ENCODE assay signal across 10 mouse cellular contexts in the genomic region with DNA sequence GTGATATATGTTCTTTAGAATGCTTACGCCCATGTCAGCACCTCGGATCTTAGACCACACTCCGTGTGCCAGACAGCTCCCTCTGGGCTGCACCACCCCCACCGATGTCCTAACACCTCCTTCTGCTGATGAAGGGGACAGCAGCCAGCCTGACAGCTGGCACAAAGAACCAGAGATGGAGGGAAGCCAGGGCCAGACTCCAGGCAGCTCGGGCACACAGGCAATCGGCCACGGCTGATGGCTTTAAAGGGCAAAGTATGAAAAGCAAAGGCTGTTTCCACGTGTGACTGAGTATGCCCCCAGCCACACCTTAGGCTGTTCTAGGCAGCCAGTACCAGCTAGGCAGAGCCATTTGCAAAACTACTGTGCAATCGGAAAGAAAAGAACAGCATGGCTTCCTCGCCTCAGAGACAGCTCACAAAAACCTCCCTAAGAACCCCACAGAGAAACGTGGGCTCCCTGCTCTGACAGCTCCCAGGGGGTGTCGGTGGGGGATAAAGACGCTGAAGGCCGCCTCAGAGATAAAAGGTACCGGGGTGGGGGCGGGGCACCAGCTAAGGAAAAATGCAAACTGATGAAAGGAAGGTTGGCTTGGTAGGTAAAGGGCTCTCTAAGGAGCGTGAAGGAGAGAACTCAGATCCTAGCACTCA. TPM values are rescaled to one million over a fixed set of nuclear protein-coding genes. Genes with fewer than 3 reads are reported as not detected.
A peak's percentile ranks its signal among the peaks of the same experiment; 100 is the strongest.
DNase-seq lines count a peak whose midpoint lies in the region; ATAC-seq lines count a peak whose summit lies in the region.
"Had no signal": no experiment of that assay in that cellular context is flagged by ENCODE, and none has a peak within 500 bp of the region (broad histone marks: within the 10 kb centered on the region; RNA-seq: fewer than 3 reads in every experiment).

No protein-coding gene starts in this region.

- H3K4me2 ChIP-seq in forebrain, embryonic 14.5 days (ENCODE audit: low read length) = peak overlapping the region; percentile 24
- H3K4me2 ChIP-seq: embryonic facial prominence, embryonic 12.5 days; lung, embryonic 14.5 days had no signal

- H3K4me1 ChIP-seq in forebrain, embryonic 14.5 days (ENCODE audit: control insufficient read depth, insufficient read depth, low read length) = peaks cover 43% of the 10 kb centered on the region

- no peaks in the 10 kb centered on the region for H3K9me3 ChIP-seq in forebrain, embryonic 14.5 days (replicated peaks; ENCODE audit: control insufficient read depth, low read length)
- H3K9me3 ChIP-seq: embryonic facial prominence, embryonic 12.5 days had no signal

- peak overlapping the region; percentile 79 for H3K27ac ChIP-seq in forebrain, embryonic 14.5 days (ENCODE audit: low read depth, low read length)
- H3K27ac ChIP-seq: embryonic facial prominence, embryonic 12.5 days had no signal

- DNase-seq in ovary, postnatal 14 days (ENCODE audit: low spot score) = peak; percentile 50
- DNase-seq in ovary, adult 18-20 months (ENCODE audit: low spot score) = no peak
- DNase-seq in forebrain, embryonic 14.5 days (ENCODE audit: low spot score) = peak; percentile 80
- DNase-seq in heart, postnatal 36 days = peak; percentile 58 to 73
- DNase-seq in kidney, postnatal 4 days = peak; percentile 59 to 76
- DNase-seq in lung, postnatal 36 days = peak; percentile 50
- no peak for DNase-seq in spleen, postnatal 14 days (ENCODE audit: low spot score in 2 of 2)
- DNase-seq in urinary bladder, postnatal 10 days (ENCODE audit: low spot score) = no peak
- DNase-seq: lung, embryonic 14.5 days had no signal

- 6% methylated on average over 17 of the region's 17 CpGs for WGBS in forebrain, embryonic 14.5 days

- no peak overlapping the region for H3K4me3 ChIP-seq in forebrain, embryonic 14.5 days (ENCODE audit: low read depth, low read length)
- H3K4me3 ChIP-seq: embryonic facial prominence, embryonic 12.5 days had no signal

- H3K27me3 ChIP-seq in forebrain, embryonic 14.5 days (replicated peaks; ENCODE audit: control insufficient read depth, insufficient read depth, low read length) = no peaks in the 10 kb centered on the region
- H3K27me3 ChIP-seq: embryonic facial prominence, embryonic 12.5 days had no signal

- 0 out of 2 replicates have a peak, but pooled peaks cover 4% of the 10 kb centered on the region for H3K36me3 ChIP-seq in forebrain, embryonic 14.5 days (ENCODE audit: control insufficient read depth, insufficient read depth, low read length)

- intact Hi-C loops in heart, postnatal 36 days (cut with DNase I) = no loop called here

- H3K9ac ChIP-seq in forebrain, embryonic 14.5 days (ENCODE audit: low read length) = peak overlapping the region; percentile 3; the same call in 1 of the 2 replicates
- H3K9ac ChIP-seq: embryonic facial prominence, embryonic 12.5 days; lung, embryonic 14.5 days had no signal

- peak; percentile 67 for ATAC-seq in forebrain, embryonic 14.5 days

RNA-seq across cellular contexts. Expression of gene Tbc1d16, which starts 8.4 kb away (rescaled TPM):
- 24.6 and 35.8 TPM in 2 replicates for polyA plus RNA-seq in forebrain, embryonic 14.5 days (2014; fragmentation: Nextera tagmentation; extraction: Ambion mirVana)
- 10 to 100 TPM; 57.7 to 67.8 TPM for total RNA-seq in heart, postnatal 36 days (2021)

RNA-seq across cellular contexts. Expression of gene Ccdc40, which starts 8.4 kb away (rescaled TPM):
- 11.0 and 12.5 TPM in 2 replicates for polyA plus RNA-seq in forebrain, embryonic 14.5 days (2014; fragmentation: Nextera tagmentation; extraction: Ambion mirVana)
- under 1 TPM in 1 of 2 experiments, not detected in 1; 0.38 TPM for total RNA-seq in heart, postnatal 36 days (2021)

RNA-seq across cellular contexts. Expression of gene Gaa, which starts 47.7 kb away (rescaled TPM):
- polyA plus RNA-seq in forebrain, embryonic 14.5 days (2014; fragmentation: Nextera tagmentation; extraction: Ambion mirVana) = 28.3 and 45.5 TPM in 2 replicates
- 10 to 100 TPM; 79.4 to 86.8 TPM for total RNA-seq in heart, postnatal 36 days (2021)

Comparison
In these comparisons a context has a peak if more than half of its experiments do, and no peak if none do; other contexts are left out.
1. DNase-seq: peak in ovary, postnatal 14 days (single experiment), forebrain, embryonic 14.5 days (single experiment), heart, postnatal 36 days (2 of 2), kidney, postnatal 4 days (2 of 2) and lung, postnatal 36 days (single experiment); none in ovary, adult 18-20 months (single experiment), spleen, postnatal 14 days (0 of 2) and urinary bladder, postnatal 10 days (single experiment).